Mouse (Mus musculus) forebrain, embryonic 15.5 days (tissue): ENCODE measurements around the gene Vax1. TPM values are rescaled to one million over a fixed set of nuclear protein-coding genes. Genes with fewer than 3 reads are reported as not detected.

Experiments
- ATAC-seq: fragments of 200-750 bp; cut with Nextera tagmentation; replicated peaks from 2 replicates; pipeline ENCODE4 v1.8.0; 2017; ENCODE audit warnings: mild to moderate bottlenecking, moderate TSS enrichment, moderate library complexity
- H3K27ac ChIP-seq: fragments of 300-500 bp; sonication (generic); replicated peaks from 2 replicates; pipeline ENCODE4 v1.5.1; 2015; ENCODE audit warnings: mild to moderate bottlenecking, inconsistent platforms
- H3K27me3 ChIP-seq: fragments of 300-500 bp; sonication (generic); 2 replicates; pipeline ENCODE4 v1.6.1; 2015; ENCODE audit warnings: inconsistent platforms
- H3K36me3 ChIP-seq: fragments of 300-500 bp; sonication (generic); 2 replicates; pipeline ENCODE4 v1.6.1; 2015; ENCODE audit warnings: mild to moderate bottlenecking, inconsistent platforms
- H3K4me1 ChIP-seq: fragments of 300-500 bp; sonication (generic); 2 replicates; pipeline ENCODE4 v1.6.1; 2015; ENCODE audit warnings: inconsistent platforms
- H3K4me2 ChIP-seq: fragments of 300-500 bp; sonication (generic); replicated peaks from 2 replicates; pipeline ENCODE4 v1.6.1; 2015; ENCODE audit warnings: mild to moderate bottlenecking, inconsistent platforms
- H3K4me3 ChIP-seq: fragments of 300-500 bp; sonication (generic); 2 replicates; pipeline ENCODE4 v1.5.1; 2015; ENCODE audit warnings: mild to moderate bottlenecking, inconsistent platforms
- H3K9ac ChIP-seq: fragments of 300-500 bp; sonication (generic); replicated peaks from 2 replicates; pipeline ENCODE4 v1.6.1; 2015; ENCODE audit warnings: mild to moderate bottlenecking, inconsistent platforms
- H3K9me3 ChIP-seq: fragments of 300-500 bp; sonication (generic); 2 replicates; pipeline ENCODE4 v1.6.1; 2016; ENCODE audit warnings: inconsistent platforms
- WGBS: fragments of 180-500 bp; shearing (Covaris S2); methylation state at CpG from one replicate; pipeline ENCODE4 v1.1.7; 2015; ENCODE audit warnings: mixed read lengths; 5-methylcytosine and 5-hydroxymethylcytosine counted together
- polyA plus RNA-seq: library from polyadenylated mRNA; unstranded; fragments of >200 nt; fragmentation: Nextera tagmentation; extraction: Ambion mirVana; gene quantifications from 2 replicates; pipeline ENCODE4 v1.2.1, GENCODE M21; 2015

Vax1 gene
- polyA plus RNA-seq, 1 experiment from 2014 or later = 5.5 TPM

GRCm38 (mm10) chr19:59167871-59168270 lies 2.0 kb downstream of the Vax1 start:
- Histone ChIP-seq H3K27me3 (peaks cover 67% of the 10 kb centered on the region), H3K9ac (peak overlapping the region; percentile 74; the same call in 1 of the 2 replicates), H3K27ac (peak overlapping the region; percentile 74), H3K9me3 (no peaks in the 10 kb centered on the region), H3K4me2 (peak overlapping the region; percentile 74), H3K36me3 (no peaks in the 10 kb centered on the region), H3K4me1 (peaks cover 50% of the 10 kb centered on the region), H3K4me3 (peak overlapping the region; percentile 48)
- WGBS = 19% methylated on average over 5 of the region's 5 CpGs
- ATAC-seq = no peak

DNA sequence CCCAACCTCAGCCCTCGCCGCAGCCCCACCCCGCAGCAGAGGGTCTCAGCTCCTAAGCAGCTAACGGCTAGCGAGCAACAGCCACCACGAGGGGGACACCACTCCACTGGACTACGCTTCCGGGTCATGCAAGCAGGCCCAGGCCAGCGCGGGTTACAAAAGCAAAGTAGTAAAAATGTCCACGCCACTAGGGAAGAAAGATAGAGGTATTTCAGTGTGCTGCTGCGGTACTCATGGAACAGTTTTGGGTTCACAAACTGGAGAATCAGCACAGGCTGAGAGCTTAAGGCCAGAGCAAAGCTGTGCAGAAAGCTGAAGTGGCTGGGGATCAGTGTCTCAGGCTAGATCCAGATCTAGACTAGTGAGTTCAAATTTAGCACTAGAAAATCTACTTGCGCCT lies 3.0 kb downstream of the Vax1 start:
- ATAC-seq = no peak
- peak overlapping the region; percentile 35 for H3K9ac ChIP-seq
- peaks cover 49% of the 10 kb centered on the region for H3K4me1 ChIP-seq
- H3K27me3 ChIP-seq = peaks cover 67% of the 10 kb centered on the region
- H3K9me3 ChIP-seq = no peaks in the 10 kb centered on the region
- peak overlapping the region; percentile 46 for H3K27ac ChIP-seq
- no peaks in the 10 kb centered on the region for H3K36me3 ChIP-seq
- 4% methylated on average over 13 of the region's 13 CpGs for WGBS
- H3K4me2 ChIP-seq = peak overlapping the region; percentile 74
- H3K4me3 ChIP-seq = peak overlapping the region; percentile 48

DNA sequence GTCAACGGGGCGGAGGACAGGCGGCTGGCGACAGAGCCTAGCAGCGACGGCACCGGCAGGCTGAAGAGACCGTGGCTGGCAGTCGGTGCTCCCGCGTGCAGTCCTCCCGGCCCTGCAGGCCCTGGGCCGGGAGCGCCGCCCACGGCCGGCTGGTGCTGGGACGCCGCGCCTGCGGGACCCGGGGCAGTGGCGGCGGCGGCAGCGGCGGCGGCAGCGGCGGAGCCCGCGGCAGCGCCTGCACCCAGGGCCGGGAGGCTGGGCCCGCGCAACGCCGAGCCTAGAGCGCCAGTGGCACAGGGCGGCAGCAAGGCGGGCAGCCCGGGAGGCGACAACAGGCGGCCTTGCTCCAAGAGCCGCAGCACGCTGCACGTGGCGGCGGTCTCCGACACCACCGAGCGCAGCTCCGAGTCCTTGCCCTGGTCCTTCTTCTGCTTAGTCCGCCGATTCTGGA lies 3.5 kb downstream of the Vax1 start:
- peaks cover 68% of the 10 kb centered on the region for H3K27me3 ChIP-seq

GRCm38 (mm10) chr19:59165577-59165976 lies 4.3 kb downstream of the Vax1 start:
- Histone ChIP-seq H3K4me2 (peak overlapping the region; percentile 74), H3K4me3 (peak overlapping the region; percentile 48)

More for the DNA sequence above, 3.5 kb downstream of the Vax1 start:
- Histone ChIP-seq H3K4me3 (peak overlapping the region; percentile 48), H3K4me1 (peaks cover 44% of the 10 kb centered on the region), H3K27ac (peak overlapping the region; percentile 46), H3K4me2 (peak overlapping the region; percentile 74), H3K36me3 (no peaks in the 10 kb centered on the region), H3K9ac (peak overlapping the region; percentile 35), H3K9me3 (no peaks in the 10 kb centered on the region)
- peak; percentile 44 for ATAC-seq
- WGBS = under 1% methylated on average over 54 of the region's 55 CpGs

GRCm38 (mm10) chr19:59164896-59165560 lies 4.8 kb downstream of the Vax1 start:
- no peak overlapping the region for H3K27ac ChIP-seq
- no peak for ATAC-seq
- 13% methylated on average over 16 of the region's 16 CpGs for WGBS
- peaks cover 31% of the 10 kb centered on the region for H3K4me1 ChIP-seq
- peak overlapping the region; percentile 74 for H3K4me2 ChIP-seq
- 0 out of 2 replicates have a peak overlapping the region, but pooled peaks have one; percentile 31 for H3K9ac ChIP-seq
- no peaks in the 10 kb centered on the region for H3K36me3 ChIP-seq
- H3K9me3 ChIP-seq = no peaks in the 10 kb centered on the region
- peak overlapping the region; percentile 48 for H3K4me3 ChIP-seq
- peaks cover 72% of the 10 kb centered on the region for H3K27me3 ChIP-seq

More at GRCm38 (mm10) chr19:59165577-59165976, 4.3 kb downstream of the Vax1 start:
- H3K27ac ChIP-seq = 0 out of 2 replicates have a peak overlapping the region, but pooled peaks have one; percentile 46
- ATAC-seq = no peak
- H3K4me1 ChIP-seq = peaks cover 36% of the 10 kb centered on the region
- H3K36me3 ChIP-seq = no peaks in the 10 kb centered on the region
- peaks cover 71% of the 10 kb centered on the region for H3K27me3 ChIP-seq
- 8% methylated on average over 7 of the region's 7 CpGs for WGBS
- no peaks in the 10 kb centered on the region for H3K9me3 ChIP-seq
- 0 out of 2 replicates have a peak overlapping the region, but pooled peaks have one; percentile 13 for H3K9ac ChIP-seq

GRCm38 (mm10) chr19:59164111-59164510 lies 5.7 kb downstream of the Vax1 start:
- H3K36me3 ChIP-seq = no peaks in the 10 kb centered on the region
- H3K4me2 ChIP-seq = no peak overlapping the region
- H3K4me3 ChIP-seq = no peak overlapping the region
- H3K27me3 ChIP-seq = peaks cover 74% of the 10 kb centered on the region
- H3K4me1 ChIP-seq = peaks cover 22% of the 10 kb centered on the region
- ATAC-seq = no peak
- no peak overlapping the region for H3K27ac ChIP-seq
- H3K9me3 ChIP-seq = no peaks in the 10 kb centered on the region
- 26% methylated on average over 1 of the region's 1 CpGs for WGBS
- H3K9ac ChIP-seq = no peak overlapping the region

GRCm38 (mm10) chr19:59156702-59157101 lies 13.2 kb downstream of the Vax1 start:
- no peak for ATAC-seq
- H3K9ac ChIP-seq = no peak overlapping the region
- no peak overlapping the region for H3K4me2 ChIP-seq
- no peaks in the 10 kb centered on the region for H3K36me3 ChIP-seq
- peaks cover 35% of the 10 kb centered on the region for H3K27me3 ChIP-seq
- 77% methylated on average over 4 of the region's 4 CpGs for WGBS
- no peak overlapping the region for H3K4me3 ChIP-seq
- H3K4me1 ChIP-seq = no peaks in the 10 kb centered on the region
- H3K9me3 ChIP-seq = no peaks in the 10 kb centered on the region
- H3K27ac ChIP-seq = no peak overlapping the region

DNA sequence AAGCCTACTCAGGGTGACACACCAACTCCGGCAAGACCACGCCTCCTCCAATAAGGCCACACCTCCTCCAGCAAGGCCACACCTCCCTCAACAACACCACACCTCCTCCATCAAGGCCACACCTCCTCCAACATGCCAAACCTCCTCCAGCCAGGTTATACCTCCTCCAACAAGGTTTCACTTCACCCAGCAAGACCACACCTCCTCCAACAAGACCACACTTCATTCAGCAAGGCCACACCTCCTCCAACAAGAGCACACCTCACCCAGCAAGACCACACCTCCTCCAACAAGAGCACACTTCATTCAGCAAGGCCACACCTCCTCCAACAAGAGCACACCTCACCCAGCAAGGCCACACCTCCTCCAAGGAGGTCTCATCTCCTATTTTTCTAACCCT lies 15.7 kb downstream of the Vax1 start:
- no peak overlapping the region for H3K4me2 ChIP-seq
- H3K4me3 ChIP-seq = no peak overlapping the region
- no peak overlapping the region for H3K27ac ChIP-seq
- peaks cover 19% of the 10 kb centered on the region for H3K27me3 ChIP-seq
- H3K9me3 ChIP-seq = no peaks in the 10 kb centered on the region
- H3K9ac ChIP-seq = no peak overlapping the region
- H3K36me3 ChIP-seq = no peaks in the 10 kb centered on the region
- no peaks in the 10 kb centered on the region for H3K4me1 ChIP-seq
- no peak for ATAC-seq
- 97% methylated on average over 2 of the region's 2 CpGs for WGBS

GRCm38 (mm10) chr19:59145492-59146140 lies 24.2 kb downstream of the Vax1 start:
- H3K9me3 ChIP-seq = no peaks in the 10 kb centered on the region
- peak; percentile 80 for ATAC-seq
- H3K4me2 ChIP-seq = no peak overlapping the region
- H3K27ac ChIP-seq = no peak overlapping the region
- no peaks in the 10 kb centered on the region for H3K36me3 ChIP-seq
- H3K4me3 ChIP-seq = no peak overlapping the region
- WGBS = 31% methylated on average over 9 of the region's 9 CpGs
- H3K4me1 ChIP-seq = peaks cover 11% of the 10 kb centered on the region
- H3K9ac ChIP-seq = no peak overlapping the region
- H3K27me3 ChIP-seq = peaks cover 8% of the 10 kb centered on the region

GRCm38 (mm10) chr19:59145064-59145463 lies 24.8 kb downstream of the Vax1 start:
- H3K9me3 ChIP-seq = no peaks in the 10 kb centered on the region
- no peak for ATAC-seq
- WGBS = 73% methylated on average over 6 of the region's 6 CpGs
- no peaks in the 10 kb centered on the region for H3K36me3 ChIP-seq
- H3K9ac ChIP-seq = no peak overlapping the region
- no peak overlapping the region for H3K4me3 ChIP-seq
- peaks cover 13% of the 10 kb centered on the region for H3K27me3 ChIP-seq
- no peak overlapping the region for H3K4me2 ChIP-seq
- no peak overlapping the region for H3K27ac ChIP-seq
- peaks cover 11% of the 10 kb centered on the region for H3K4me1 ChIP-seq

DNA sequence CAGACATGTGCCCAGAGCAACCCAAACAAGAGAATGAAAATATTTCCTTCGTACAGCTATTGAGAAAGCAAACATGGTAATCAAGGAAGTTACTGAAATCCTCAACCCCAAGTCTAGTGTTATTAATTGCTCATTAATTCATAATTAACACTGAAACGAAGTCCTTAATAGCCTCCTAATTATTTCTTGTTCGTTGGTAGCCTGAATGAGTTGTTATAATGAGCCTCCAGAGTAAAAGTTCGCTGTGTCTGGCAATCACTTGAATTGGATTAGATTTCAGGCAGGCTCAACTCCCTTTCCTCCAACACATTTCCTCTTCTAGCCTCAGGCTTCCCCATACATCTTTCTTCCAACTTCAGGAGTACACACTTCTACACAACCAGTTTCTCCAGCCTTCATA lies 27.6 kb downstream of the Vax1 start:
- H3K27me3 ChIP-seq = peaks cover 24% of the 10 kb centered on the region

DNA sequence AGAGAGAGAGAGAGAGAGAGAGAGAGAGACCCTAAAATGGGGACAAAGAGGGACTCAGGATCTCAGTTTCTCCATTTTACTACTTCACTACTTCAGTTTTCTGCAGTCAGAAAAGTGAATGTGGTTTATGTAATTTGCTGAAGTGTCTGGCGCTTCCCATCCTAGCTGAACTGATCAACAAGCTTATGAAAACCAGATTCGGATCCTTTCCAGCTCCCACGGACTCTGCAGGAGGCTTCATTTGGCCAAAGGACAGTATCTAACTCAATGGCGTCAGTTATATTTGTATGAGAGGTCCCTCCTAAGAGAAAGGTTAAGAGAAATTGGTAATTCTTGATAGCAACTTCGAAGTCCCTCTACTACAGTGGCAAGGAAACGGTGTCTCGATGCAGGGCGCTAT lies 34.5 kb downstream of the Vax1 start:
- no peak overlapping the region for H3K9ac ChIP-seq
- no peaks in the 10 kb centered on the region for H3K36me3 ChIP-seq
- H3K9me3 ChIP-seq = no peaks in the 10 kb centered on the region
- ATAC-seq = no peak
- WGBS = 26% methylated on average over 8 of the region's 8 CpGs
- H3K4me2 ChIP-seq = no peak overlapping the region
- peaks cover 29% of the 10 kb centered on the region for H3K4me1 ChIP-seq
- no peak overlapping the region for H3K27ac ChIP-seq
- peaks cover 23% of the 10 kb centered on the region for H3K27me3 ChIP-seq
- H3K4me3 ChIP-seq = no peak overlapping the region

More for the DNA sequence above, 27.6 kb downstream of the Vax1 start:
- WGBS = 13% methylated on average over 4 of the region's 4 CpGs
- Histone ChIP-seq H3K9me3 (no peaks in the 10 kb centered on the region), H3K4me3 (no peak overlapping the region), H3K36me3 (no peaks in the 10 kb centered on the region), H3K27ac (no peak overlapping the region), H3K4me1 (peaks cover 11% of the 10 kb centered on the region), H3K9ac (no peak overlapping the region), H3K4me2 (no peak overlapping the region)
- no peak for ATAC-seq
